Comparison of ENCODE assay signal across 8 mouse cellular contexts in genomic region chr17:29888981-29889980, GRCm38 (mm10).
DNase-seq lines count a peak whose midpoint lies in the region; ATAC-seq lines count a peak whose summit lies in the region.

No protein-coding gene starts in this region.

- H3K27me3 ChIP-seq in limb, embryonic 15.5 days, result peaks cover 51% of the 10 kb centered on the region
- H3K27me3 ChIP-seq in neural tube, embryonic 13.5 days, result peaks cover 48% of the 10 kb centered on the region

- H3K4me3 ChIP-seq in limb, embryonic 15.5 days, result peak overlapping the region; percentile 72
- peak overlapping the region; percentile 67 for H3K4me3 ChIP-seq in neural tube, embryonic 13.5 days

- no peaks in the 10 kb centered on the region for H3K36me3 ChIP-seq in limb, embryonic 15.5 days
- no peaks in the 10 kb centered on the region for H3K36me3 ChIP-seq in neural tube, embryonic 13.5 days

- WGBS in limb, embryonic 15.5 days, result 1% methylated on average over 67 of the region's 67 CpGs
- WGBS in neural tube, embryonic 13.5 days, result 1% methylated on average over 67 of the region's 67 CpGs

- peak overlapping the region; percentile 54; the same call in 1 of the 2 replicates for H3K27ac ChIP-seq in limb, embryonic 15.5 days
- H3K27ac ChIP-seq in neural tube, embryonic 13.5 days (replicated peaks), result peak overlapping the region; percentile 85

- H3K9me3 ChIP-seq in limb, embryonic 15.5 days, result no peaks in the 10 kb centered on the region
- no peaks in the 10 kb centered on the region for H3K9me3 ChIP-seq in neural tube, embryonic 13.5 days

- ATAC-seq in limb, embryonic 15.5 days (ENCODE audit: insufficient number of reproducible peaks, low FRiP score, low TSS enrichment, low read depth), result 0 out of 2 replicates have a peak, but pooled peaks have one; percentile 45
- peak; percentile 72 for ATAC-seq in neural tube, embryonic 13.5 days (ENCODE audit: low read depth)

- peak overlapping the region; percentile 42 for H3K9ac ChIP-seq in limb, embryonic 15.5 days
- H3K9ac ChIP-seq in neural tube, embryonic 13.5 days, result peak overlapping the region; percentile 81

- peak overlapping the region; percentile 98 for H3K4me2 ChIP-seq in limb, embryonic 15.5 days
- peak overlapping the region; percentile 98 for H3K4me2 ChIP-seq in neural tube, embryonic 13.5 days

- peaks cover 45% of the 10 kb centered on the region for H3K4me1 ChIP-seq in limb, embryonic 15.5 days
- peaks cover 61% of the 10 kb centered on the region for H3K4me1 ChIP-seq in neural tube, embryonic 13.5 days (replicated peaks)

- DNase-seq in thymus, postnatal 25 days, result peak; percentile 9
- no peak for DNase-seq in thymus, postnatal 10 days (ENCODE audit: low spot score in 2 of 2)
- DNase-seq in cerebellum, postnatal 36 days, result peak; percentile 80 to 81
- DNase-seq in gastrocnemius, postnatal 10 days, result peak; percentile 72
- DNase-seq in induced T-regulatory cell, adult 2 months (ENCODE audit: low read depth), result peak; percentile 15
- no peak for DNase-seq in T-cell, adult 2 months (ENCODE audit: low spot score)

Comparison
In these comparisons a context has a peak if more than half of its experiments do, and no peak if none do; other contexts are left out.
1. DNase-seq: peak in thymus, postnatal 25 days (single experiment), cerebellum, postnatal 36 days (2 of 2), gastrocnemius, postnatal 10 days (single experiment) and induced T-regulatory cell, adult 2 months (single experiment); none in thymus, postnatal 10 days (0 of 2) and T-cell, adult 2 months (single experiment).